Mouse (Mus musculus): ENCODE data around the gene Hsd3b7. TPM values are rescaled to one million over a fixed set of nuclear protein-coding genes. Genes with fewer than 3 reads are reported as not detected.

Gene Hsd3b7
- polyA plus RNA-seq, 1 experiment from 2014 or later = 37.3 TPM

- no peak overlapping the region for H3K27ac ChIP-seq (ENCODE audit: low read depth, low read length)
These were observed 17.4 kb downstream of the Hsd3b7 start for GRCm38 (mm10) chr7:127817776-127818175.

GRCm38 (mm10) chr7:127820836-127821509, 20.6 kb downstream of the Hsd3b7 start:
- no peaks in the 10 kb centered on the region for H3K9me3 ChIP-seq (ENCODE audit: control insufficient read depth)
- H3K27me3 ChIP-seq (replicated peaks; ENCODE audit: control insufficient read depth, insufficient read depth, low read length) = no peaks in the 10 kb centered on the region
- WGBS = 62% methylated on average over 13 of the region's 13 CpGs
- TF ChIP-seq CTCF (IDR thresholded peaks at IDR 0.05; ENCODE audit: low read depth) = no peak
- no peak overlapping the region for H3K9ac ChIP-seq (ENCODE audit: low read depth, low read length)
- no peaks in the 10 kb centered on the region for H3K36me3 ChIP-seq (ENCODE audit: control insufficient read depth, insufficient read depth)
- H3K4me2 ChIP-seq (replicated peaks; ENCODE audit: low read depth) = no peak overlapping the region
- H3K4me3 ChIP-seq (ENCODE audit: low read depth, low read length) = no peak overlapping the region
- no peak overlapping the region for H3K27ac ChIP-seq (ENCODE audit: low read depth, low read length)
- no peak for ATAC-seq
- H3K4me1 ChIP-seq (replicated peaks; ENCODE audit: control insufficient read depth, insufficient read depth, low read length) = no peaks in the 10 kb centered on the region

More at GRCm38 (mm10) chr7:127817776-127818175, 17.4 kb downstream of the Hsd3b7 start:
- H3K9ac ChIP-seq (ENCODE audit: low read depth, low read length) = no peak overlapping the region
- no peaks in the 10 kb centered on the region for H3K27me3 ChIP-seq (replicated peaks; ENCODE audit: control insufficient read depth, insufficient read depth, low read length)
- H3K4me3 ChIP-seq (ENCODE audit: low read depth, low read length) = no peak overlapping the region
- no peaks in the 10 kb centered on the region for H3K9me3 ChIP-seq (ENCODE audit: control insufficient read depth)
- 84% methylated on average over 5 of the region's 5 CpGs for WGBS
- ATAC-seq = no peak
- H3K4me2 ChIP-seq (replicated peaks; ENCODE audit: low read depth) = no peak overlapping the region
- no peaks in the 10 kb centered on the region for H3K36me3 ChIP-seq (ENCODE audit: control insufficient read depth, insufficient read depth)
- TF ChIP-seq CTCF (IDR thresholded peaks at IDR 0.05; ENCODE audit: low read depth) = no peak
- H3K4me1 ChIP-seq (replicated peaks; ENCODE audit: control insufficient read depth, insufficient read depth, low read length) = no peaks in the 10 kb centered on the region

GRCm38 (mm10) chr7:127822494-127822893, 22.1 kb downstream of the Hsd3b7 start:
- H3K27me3 ChIP-seq (replicated peaks; ENCODE audit: control insufficient read depth, insufficient read depth, low read length) = no peaks in the 10 kb centered on the region
- no peak for ATAC-seq
- H3K9me3 ChIP-seq (ENCODE audit: control insufficient read depth) = no peaks in the 10 kb centered on the region
- 80% methylated on average over 3 of the region's 3 CpGs for WGBS
- no peaks in the 10 kb centered on the region for H3K4me1 ChIP-seq (replicated peaks; ENCODE audit: control insufficient read depth, insufficient read depth, low read length)
- no peak overlapping the region for H3K9ac ChIP-seq (ENCODE audit: low read depth, low read length)
- no peak overlapping the region for H3K4me2 ChIP-seq (replicated peaks; ENCODE audit: low read depth)
- H3K36me3 ChIP-seq (ENCODE audit: control insufficient read depth, insufficient read depth) = no peaks in the 10 kb centered on the region
- no peak overlapping the region for H3K27ac ChIP-seq (ENCODE audit: low read depth, low read length)
- TF ChIP-seq CTCF (IDR thresholded peaks at IDR 0.05; ENCODE audit: low read depth) = no peak
- H3K4me3 ChIP-seq (ENCODE audit: low read depth, low read length) = no peak overlapping the region

- TF ChIP-seq CTCF (IDR thresholded peaks at IDR 0.05; ENCODE audit: low read depth) = peak; percentile 49
- 71% methylated on average over 11 of the region's 11 CpGs for WGBS
- Histone ChIP-seq H3K4me1 (replicated peaks; ENCODE audit: control insufficient read depth, insufficient read depth, low read length) (no peaks in the 10 kb centered on the region), H3K4me2 (replicated peaks; ENCODE audit: low read depth) (peak overlapping the region; percentile 61), H3K9me3 (ENCODE audit: control insufficient read depth) (no peaks in the 10 kb centered on the region), H3K27ac (ENCODE audit: low read depth, low read length) (no peak overlapping the region), H3K36me3 (ENCODE audit: control insufficient read depth, insufficient read depth) (no peaks in the 10 kb centered on the region), H3K9ac (ENCODE audit: low read depth, low read length) (no peak overlapping the region), H3K27me3 (replicated peaks; ENCODE audit: control insufficient read depth, insufficient read depth, low read length) (no peaks in the 10 kb centered on the region), H3K4me3 (ENCODE audit: low read depth, low read length) (peak overlapping the region; percentile 37)
- ATAC-seq = no peak
These were observed 23.1 kb downstream of the Hsd3b7 start for GRCm38 (mm10) chr7:127823236-127824171.

- peak within 1 kb of the TSS; percentile 37 for H3K4me3 ChIP-seq (ENCODE audit: low read depth, low read length)
- peak; percentile 44; the same call in 1 of the 2 replicates for ATAC-seq
- peak within 1 kb of the TSS; percentile 61 for H3K4me2 ChIP-seq (replicated peaks; ENCODE audit: low read depth)
- no peaks in the 10 kb centered on the region for H3K36me3 ChIP-seq (ENCODE audit: control insufficient read depth, insufficient read depth)
- H3K4me1 ChIP-seq (replicated peaks; ENCODE audit: control insufficient read depth, insufficient read depth, low read length) = no peaks in the 10 kb centered on the region
- H3K27me3 ChIP-seq (replicated peaks; ENCODE audit: control insufficient read depth, insufficient read depth, low read length) = no peaks in the 10 kb centered on the region
- H3K27ac ChIP-seq (ENCODE audit: low read depth, low read length) = peak within 1 kb of the TSS; percentile 41; the same call in 1 of the 2 replicates
- H3K9me3 ChIP-seq (ENCODE audit: control insufficient read depth) = no peaks in the 10 kb centered on the region
- no peak for TF ChIP-seq CTCF (IDR thresholded peaks at IDR 0.05; ENCODE audit: low read depth)
- 7% methylated on average over 34 of the region's 38 CpGs for WGBS
- H3K9ac ChIP-seq (ENCODE audit: low read depth, low read length) = no peak within 1 kb of the TSS; the same call in 1 of the 2 replicates
These were observed 23.9 kb downstream of the Hsd3b7 start, which contains the start of the genes Stx4a and Stx1b for GRCm38 (mm10) chr7:127824176-127824871. Gene Stx4a, plus strand, starts transcription at chr7:127824294. Gene Stx1b, minus strand, starts transcription at chr7:127824549.

Measured in intestine, postnatal 0 days (tissue).